In genomic region chr17:73032326-73032725, GRCm38 (mm10) we compare ENCODE assay signal across 17 mouse cellular contexts.
"Had no signal": no experiment of that assay in that cellular context is flagged by ENCODE, and none has a peak within 500 bp of the region (broad histone marks: within the 10 kb centered on the region; RNA-seq: fewer than 3 reads in every experiment).

No protein-coding gene starts in this region.

- DNase-seq: kidney, adult 9 months; kidney, postnatal 36 days; liver; liver, embryonic 13.5 days; liver, postnatal 0 days; retina, postnatal 1 day; right cerebral cortex, postnatal 4 days; spleen, adult 18-20 months; thymus, adult 18-20 months; thymus, postnatal 25 days had no signal

- ATAC-seq: liver, postnatal 0 days; midbrain, embryonic 16.5 days had no signal

- H3K27ac ChIP-seq: kidney, postnatal 0 days; limb, embryonic 12.5 days; liver, embryonic 13.5 days; lung, embryonic 15.5 days; midbrain, embryonic 12.5 days; neural tube, embryonic 13.5 days; stomach, embryonic 15.5 days had no signal

- H3K4me1 ChIP-seq: midbrain, embryonic 12.5 days had no signal

- H3K27me3 ChIP-seq: limb, embryonic 12.5 days; liver, embryonic 13.5 days; lung, embryonic 15.5 days; midbrain, embryonic 12.5 days; neural tube, embryonic 13.5 days; stomach, embryonic 15.5 days had no signal

- H3K4me2 ChIP-seq: limb, embryonic 12.5 days; liver, embryonic 13.5 days; lung, embryonic 15.5 days; midbrain, embryonic 12.5 days; neural tube, embryonic 13.5 days; stomach, embryonic 15.5 days had no signal

- H3K4me3 ChIP-seq: limb, embryonic 12.5 days; liver, embryonic 13.5 days; lung, embryonic 15.5 days; midbrain, embryonic 12.5 days; neural tube, embryonic 13.5 days; stomach, embryonic 15.5 days had no signal

- H3K36me3 ChIP-seq: limb, embryonic 12.5 days; liver, embryonic 13.5 days; lung, embryonic 15.5 days; midbrain, embryonic 12.5 days; neural tube, embryonic 13.5 days; stomach, embryonic 15.5 days had no signal

- H3K9ac ChIP-seq: limb, embryonic 12.5 days; liver, embryonic 13.5 days; liver, postnatal 0 days; lung, embryonic 15.5 days; midbrain, embryonic 12.5 days; neural tube, embryonic 13.5 days; stomach, embryonic 15.5 days had no signal

- H3K9me3 ChIP-seq: limb, embryonic 12.5 days; liver, embryonic 13.5 days; lung, embryonic 15.5 days; midbrain, embryonic 12.5 days; neural tube, embryonic 13.5 days; stomach, embryonic 15.5 days had no signal
